Mouse (Mus musculus) retina, adult 2 months (tissue): ENCODE data around the gene Soat1.
A peak's percentile ranks its signal among the peaks of the same experiment; 100 is the strongest.
"Not testable (repeated sequence)": the region's sequence is repeated elsewhere in the genome, so short reads cannot be mapped to it uniquely, and the experiment has no call there.

ENCODE experiments used
- DNase-seq: peaks from one replicate; pipeline ENCODE4 v3.0.0-alpha.2; 2012; ENCODE audit warnings: low read depth, low spot score

The Soat1 gene

DNA sequence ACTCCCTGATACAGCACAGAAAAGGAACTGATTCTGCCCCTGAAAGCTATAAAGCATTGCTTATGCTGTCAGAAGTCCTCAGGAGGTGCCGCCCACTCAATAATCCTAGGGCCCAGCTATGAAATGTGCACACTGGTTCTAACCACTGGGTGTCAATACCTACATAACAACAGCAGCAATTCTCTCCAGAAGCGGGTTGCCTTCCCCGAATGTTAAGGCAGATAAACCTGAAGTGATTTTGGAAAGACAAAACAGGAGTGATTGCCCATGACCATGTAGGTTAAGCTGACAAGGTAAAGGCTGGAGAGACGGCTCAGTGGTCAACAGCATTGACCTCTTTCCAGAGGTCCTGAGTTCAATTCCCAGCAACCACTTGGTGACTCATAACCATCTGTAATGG, 48.4 kb downstream of the Soat1 start:
- no peak for DNase-seq

GRCm38 (mm10) chr1:156424054-156424453, 50.1 kb downstream of the Soat1 start:
- DNase-seq: no peak

- no peak for DNase-seq
These were observed 50.6 kb downstream of the Soat1 start for GRCm38 (mm10) chr1:156423493-156423892.

DNA sequence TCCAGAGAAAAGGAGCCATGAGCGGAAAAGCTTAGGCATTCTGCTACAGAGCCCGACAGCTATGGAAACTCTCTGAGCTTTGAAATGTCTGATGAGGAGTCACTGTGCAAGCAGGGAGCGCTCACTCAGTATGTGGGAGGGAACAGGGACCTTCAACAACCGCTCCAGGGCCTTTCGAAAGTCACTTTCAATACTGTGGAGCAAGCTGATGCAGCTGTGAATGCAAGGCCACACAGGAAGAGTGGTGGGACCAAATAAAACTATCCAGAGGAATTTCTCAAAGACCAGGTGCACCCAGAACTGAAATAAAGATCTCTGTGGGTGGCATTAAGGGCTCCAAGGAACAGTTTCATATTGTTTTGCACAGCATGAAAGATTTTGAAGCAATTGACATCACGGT, 51.3 kb downstream of the Soat1 start:
- DNase-seq: no peak

DNA sequence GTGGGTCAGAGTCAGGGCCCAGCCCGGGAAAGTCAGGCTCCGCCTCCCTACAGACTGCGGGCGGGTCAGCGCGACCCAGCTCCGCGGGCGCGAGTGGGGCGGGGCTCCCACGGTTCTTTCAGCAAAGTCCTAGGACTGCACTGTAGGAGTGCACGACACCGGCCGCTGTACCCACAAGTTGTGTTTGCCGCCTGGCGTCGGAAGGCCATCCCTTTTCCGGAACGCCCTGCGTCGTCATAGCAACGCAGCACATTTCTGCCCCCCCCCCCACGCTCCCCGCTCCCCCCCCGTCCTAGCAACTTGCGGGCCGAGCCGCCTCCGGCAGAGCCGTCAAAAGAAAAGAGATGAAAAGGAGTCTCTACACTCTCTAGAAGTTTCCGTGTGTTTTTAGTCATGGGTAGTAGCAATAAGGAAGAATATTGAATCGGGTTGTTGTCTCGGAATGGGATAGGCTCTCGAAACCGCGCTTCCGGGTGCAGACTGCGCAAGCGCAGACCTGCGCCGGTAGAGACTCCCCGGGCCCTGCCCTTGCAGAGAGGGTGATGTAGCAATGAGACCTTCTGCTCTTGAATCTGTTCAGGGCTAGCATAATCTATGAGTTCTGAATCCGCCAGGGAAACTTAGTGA, 53.3 kb downstream of the Soat1 start, which contains the start of gene Axdnd1:
Gene Axdnd1, minus strand, starts transcription at position 489 of the 627 bp plus-strand sequence.
- peak; percentile 66 for DNase-seq

DNA sequence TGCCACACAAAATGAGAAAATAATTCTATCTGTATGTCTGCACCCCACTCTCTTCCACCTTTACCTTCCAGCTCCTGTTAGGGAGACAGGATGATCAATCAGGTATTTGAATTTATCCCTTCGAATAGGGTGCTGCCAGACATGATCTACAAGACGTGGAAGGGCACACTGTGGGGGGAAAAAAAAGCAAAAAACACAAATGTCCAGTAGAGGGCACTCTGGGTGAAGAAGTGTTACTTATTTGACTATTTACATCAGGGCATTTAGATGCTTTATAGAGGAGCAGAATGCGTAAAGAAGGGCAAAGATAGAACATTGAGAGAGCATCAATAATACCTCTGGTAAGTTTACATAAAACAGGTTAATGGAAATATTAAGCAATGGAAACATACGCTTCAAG, 56.0 kb downstream of the Soat1 start:
- peak; percentile 28 for DNase-seq

- DNase-seq: no peak
These were observed 65.6 kb downstream of the Soat1 start for GRCm38 (mm10) chr1:156408521-156408920.

- DNase-seq: no peak
These were observed 66.1 kb downstream of the Soat1 start for GRCm38 (mm10) chr1:156408004-156408403.

- DNase-seq: no peak
These were observed 70.9 kb downstream of the Soat1 start for GRCm38 (mm10) chr1:156403251-156403650.

DNA sequence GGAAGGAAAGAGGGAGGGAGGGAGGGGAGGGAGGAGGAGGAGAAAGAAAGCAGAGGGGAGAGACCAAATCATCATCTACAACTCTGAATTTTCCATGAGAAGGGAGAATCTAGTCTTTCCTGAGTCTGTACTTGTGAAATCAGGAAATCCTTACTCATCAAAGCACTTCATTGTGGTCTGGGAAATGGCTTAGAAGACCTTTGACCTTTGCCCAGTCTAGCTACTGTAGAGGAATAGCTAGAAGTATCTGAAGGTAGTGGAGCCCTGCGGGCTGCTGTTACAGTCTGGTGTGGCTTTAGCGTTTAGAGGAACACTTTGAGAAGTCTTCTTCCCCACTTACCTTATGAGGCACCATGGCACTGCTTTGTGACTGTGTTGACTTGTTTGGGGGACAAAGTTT, 71.6 kb downstream of the Soat1 start:
- no peak for DNase-seq

GRCm38 (mm10) chr1:156400159-156400558, 74.0 kb downstream of the Soat1 start:
- DNase-seq: not testable (repeated sequence)

DNA sequence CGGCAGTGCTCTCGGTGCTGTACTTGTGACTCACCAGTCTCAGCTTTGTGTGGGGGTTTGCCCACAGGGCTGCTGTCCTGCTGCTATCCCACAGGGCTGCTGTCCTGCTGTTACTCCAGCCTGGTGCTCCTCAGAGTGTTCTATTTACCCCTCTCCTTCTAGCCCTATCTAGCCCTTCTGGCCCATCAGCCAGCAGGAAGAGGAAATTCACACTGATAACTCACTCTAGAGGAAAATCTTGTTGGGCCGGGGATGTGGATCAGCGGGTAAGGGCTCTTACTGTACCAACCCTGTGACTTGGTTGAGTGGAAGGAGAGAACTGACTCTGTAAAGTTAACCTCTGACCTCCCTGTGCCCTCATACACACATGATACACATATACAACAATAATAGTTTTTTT, 81.0 kb downstream of the Soat1 start:
- DNase-seq: no peak

DNA sequence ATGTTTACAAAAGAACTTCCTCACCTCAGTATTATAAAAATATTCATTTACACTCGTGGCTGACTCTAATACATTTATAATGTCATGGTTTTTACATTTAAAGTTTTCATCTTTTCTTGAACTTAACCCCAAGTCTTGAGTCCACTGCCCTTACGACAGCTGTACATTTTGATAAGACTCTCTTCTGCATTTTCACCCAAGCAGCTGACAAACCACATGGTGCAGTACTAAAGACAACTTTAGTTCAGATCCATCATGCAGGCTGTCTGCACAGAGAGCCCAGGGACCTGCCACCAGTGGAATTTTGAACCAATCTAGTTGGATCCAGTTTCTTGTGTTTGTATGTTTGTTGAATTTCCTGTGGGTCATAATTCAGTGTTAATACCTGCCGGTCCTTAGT, 87.3 kb downstream of the Soat1 start:
- no peak for DNase-seq

- no peak for DNase-seq
These were observed 87.9 kb downstream of the Soat1 start for GRCm38 (mm10) chr1:156386232-156386631.

GRCm38 (mm10) chr1:156381217-156381616, 92.9 kb downstream of the Soat1 start:
- DNase-seq: no peak
